Mouse (Mus musculus): Measurements from ENCODE around the gene Ehd2.

The Ehd2 gene

GRCm38 (mm10) chr7:15967312-15967711 lies at the start of gene Ehd2:
Gene Ehd2 (minus strand): TSS chr7:15967567.
- no peak for TF ChIP-seq GATA4 (IDR thresholded peaks at IDR 0.05; ENCODE audit: insufficient replicate concordance, low read length)

GRCm38 (mm10) chr7:16015384-16015783 lies 48.0 kb upstream of the Ehd2 start:
- no peak for TF ChIP-seq GATA4 (IDR thresholded peaks at IDR 0.05; ENCODE audit: insufficient replicate concordance, low read length)

GRCm38 (mm10) chr7:16014521-16015175 lies 47.3 kb upstream of the Ehd2 start:
- no peak for TF ChIP-seq GATA4 (IDR thresholded peaks at IDR 0.05; ENCODE audit: insufficient replicate concordance, low read length)

- TF ChIP-seq GATA4 (IDR thresholded peaks at IDR 0.05; ENCODE audit: insufficient replicate concordance, low read length) = no peak
These were observed 46.4 kb upstream of the Ehd2 start for GRCm38 (mm10) chr7:16013722-16014275.

GRCm38 (mm10) chr7:16012576-16013263 lies 45.4 kb upstream of the Ehd2 start:
- no peak for TF ChIP-seq GATA4 (IDR thresholded peaks at IDR 0.05; ENCODE audit: insufficient replicate concordance, low read length)

- no peak for TF ChIP-seq GATA4 (IDR thresholded peaks at IDR 0.05; ENCODE audit: insufficient replicate concordance, low read length)
These were observed 44.2 kb upstream of the Ehd2 start for GRCm38 (mm10) chr7:16011418-16012085.

GRCm38 (mm10) chr7:16010649-16011048 lies 43.3 kb upstream of the Ehd2 start:
- TF ChIP-seq GATA4 (IDR thresholded peaks at IDR 0.05; ENCODE audit: insufficient replicate concordance, low read length) = no peak

GRCm38 (mm10) chr7:16009636-16010035 lies 42.3 kb upstream of the Ehd2 start:
- no peak for TF ChIP-seq GATA4 (IDR thresholded peaks at IDR 0.05; ENCODE audit: insufficient replicate concordance, low read length)

GRCm38 (mm10) chr7:16005020-16005419 lies 37.7 kb upstream of the Ehd2 start:
- no peak for TF ChIP-seq GATA4 (IDR thresholded peaks at IDR 0.05; ENCODE audit: insufficient replicate concordance, low read length)

GRCm38 (mm10) chr7:16004177-16004856 lies 37.0 kb upstream of the Ehd2 start:
- TF ChIP-seq GATA4 (IDR thresholded peaks at IDR 0.05; ENCODE audit: insufficient replicate concordance, low read length) = no peak

- TF ChIP-seq GATA4 (IDR thresholded peaks at IDR 0.05; ENCODE audit: insufficient replicate concordance, low read length) = peak; percentile 52; the same call in 1 of the 2 replicates
These were observed 35.7 kb upstream of the Ehd2 start for GRCm38 (mm10) chr7:16003032-16003431.

- TF ChIP-seq GATA4 (IDR thresholded peaks at IDR 0.05; ENCODE audit: insufficient replicate concordance, low read length) = no peak
These were observed 34.8 kb upstream of the Ehd2 start for GRCm38 (mm10) chr7:16002171-16002570.

GRCm38 (mm10) chr7:16001691-16002090 lies 34.3 kb upstream of the Ehd2 start:
- TF ChIP-seq GATA4 (IDR thresholded peaks at IDR 0.05; ENCODE audit: insufficient replicate concordance, low read length) = no peak

- TF ChIP-seq GATA4 (IDR thresholded peaks at IDR 0.05; ENCODE audit: insufficient replicate concordance, low read length) = no peak
These were observed 26.4 kb upstream of the Ehd2 start for GRCm38 (mm10) chr7:15993789-15994188.

GRCm38 (mm10) chr7:15993152-15993551 lies 25.8 kb upstream of the Ehd2 start:
- no peak for TF ChIP-seq GATA4 (IDR thresholded peaks at IDR 0.05; ENCODE audit: insufficient replicate concordance, low read length)
